Mouse (Mus musculus): ENCODE results near the gene Dck.

Gene Dck

GRCm38 (mm10) chr5:88790675-88791074, 25.9 kb downstream of the Dck start:
- in situ Hi-C loops (cut with MboI, MseI) = loop anchor here in 1 of 2 experiments (10.0 to 25.0 kb wide), 3 partner anchors 706 to 1722 kb away; partner anchors contain the start of genes Afm, Cox18 and Smr2

GRCm38 (mm10) chr5:88791256-88792245, 26.8 kb downstream of the Dck start:
- in situ Hi-C loops (cut with MboI, MseI) = loop anchor here in 1 of 2 experiments (10.0 to 25.0 kb wide), 3 partner anchors 707 to 1721 kb away; partner anchors contain the start of genes Afm, Cox18 and Smr2

DNA sequence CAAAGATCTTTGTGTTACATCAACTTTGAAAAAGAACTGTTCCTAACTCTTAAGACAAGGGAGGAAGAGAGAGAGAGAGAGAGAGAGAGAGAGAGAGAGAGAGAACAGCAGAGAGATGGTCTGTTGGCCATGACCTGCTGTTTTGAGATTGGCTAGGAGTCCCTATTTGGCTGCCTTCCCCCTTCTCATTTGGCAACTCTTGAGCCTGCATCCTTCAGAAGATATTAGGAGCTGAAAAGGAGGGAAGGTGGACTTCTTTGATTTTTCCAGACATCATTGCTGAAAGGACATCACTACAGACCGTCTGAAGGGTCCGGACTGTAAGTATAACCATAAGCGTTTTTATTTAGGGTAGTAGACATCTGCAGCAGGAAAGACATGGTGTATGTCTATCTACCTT, 28.9 kb downstream of the Dck start:
- in situ Hi-C loops (cut with MboI, MseI) = loop anchor here in 1 of 2 experiments (10.0 to 25.0 kb wide), 3 partner anchors 709 to 1719 kb away; partner anchors contain the start of genes Afm, Cox18 and Smr2

DNA sequence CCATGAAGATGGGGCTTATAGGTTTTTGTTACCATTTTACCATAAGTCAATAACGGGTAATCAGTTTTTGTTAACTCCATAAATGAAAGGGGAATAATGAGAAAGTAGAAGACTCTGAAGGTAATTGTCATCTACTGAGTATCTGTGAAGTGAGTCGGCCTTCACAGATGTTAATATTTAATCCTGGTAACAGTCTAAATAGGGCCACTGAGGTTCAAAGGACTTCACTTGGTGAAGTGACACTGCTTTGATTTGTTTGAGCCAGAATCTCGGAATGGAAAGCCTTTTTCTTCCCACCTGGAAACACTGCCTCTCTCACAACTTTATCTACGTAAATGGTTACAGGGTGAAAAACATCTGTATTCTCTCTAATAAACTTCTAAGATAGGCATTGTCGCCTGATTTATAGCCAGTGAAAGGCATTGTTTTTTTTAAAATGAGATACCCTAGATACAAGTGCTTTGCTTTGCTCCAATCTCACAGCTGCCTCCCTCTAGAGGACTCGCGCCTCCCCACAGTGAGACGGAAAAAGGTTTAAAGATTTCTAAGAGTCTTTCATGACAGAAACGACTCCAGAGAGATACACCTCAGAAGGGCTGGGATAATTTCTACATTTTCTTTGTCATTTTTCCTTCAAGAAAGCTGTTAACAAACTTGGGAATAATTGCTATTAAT, 31.3 kb downstream of the Dck start:
- in situ Hi-C loops (cut with MboI, MseI) = loop anchor here in 1 of 2 experiments (5.0 to 25.0 kb wide), 4 partner anchors 586 to 1716 kb away; partner anchors contain the start of genes Afm, Cox18 and Smr2

DNA sequence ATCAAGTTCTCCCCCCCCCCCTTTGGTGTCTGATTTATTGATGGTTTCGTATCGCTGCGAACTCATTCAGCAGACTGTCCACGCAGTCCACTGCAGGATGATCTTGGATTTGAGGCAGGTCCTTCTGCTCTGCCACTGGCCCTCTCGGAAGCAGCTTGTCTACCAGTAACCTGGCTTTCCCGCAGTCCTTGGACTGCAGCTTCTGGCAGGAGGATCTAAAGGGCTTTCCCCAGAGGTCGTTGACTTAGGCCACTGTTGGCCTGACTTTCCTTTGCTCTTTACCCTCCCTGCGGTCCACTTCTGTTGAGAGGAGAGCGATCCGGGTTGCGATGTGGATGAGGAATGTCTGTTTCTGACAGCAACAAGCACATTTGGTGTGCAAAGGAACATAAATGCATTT, 31.8 kb downstream of the Dck start:
- in situ Hi-C loops (cut with MboI, MseI) = loop anchor here in 1 of 2 experiments (5.0 to 25.0 kb wide), 4 partner anchors 586 to 1716 kb away; partner anchors contain the start of genes Afm, Cox18 and Smr2

GRCm38 (mm10) chr5:88797121-88797520, 32.3 kb downstream of the Dck start:
- in situ Hi-C loops (cut with MboI, MseI) = loop anchor here in 1 of 2 experiments (5.0 to 25.0 kb wide), 4 partner anchors 585 to 1715 kb away; partner anchors contain the start of genes Afm, Cox18 and Smr2

- in situ Hi-C loops (cut with MboI, MseI) = loop anchor here in 1 of 2 experiments (5.0 to 10.0 kb wide), 2 partner anchors 877 to 1641 kb away; no protein-coding TSS in a partner anchor
Observed at GRCm38 (mm10) chr5:88805616-88806015, 40.8 kb downstream of the Dck start.

GRCm38 (mm10) chr5:88806278-88806677, 41.5 kb downstream of the Dck start:
- in situ Hi-C loops (cut with MboI, MseI) = loop anchor here in 1 of 2 experiments (5.0 to 10.0 kb wide), 2 partner anchors 876 to 1641 kb away; no protein-coding TSS in a partner anchor

DNA sequence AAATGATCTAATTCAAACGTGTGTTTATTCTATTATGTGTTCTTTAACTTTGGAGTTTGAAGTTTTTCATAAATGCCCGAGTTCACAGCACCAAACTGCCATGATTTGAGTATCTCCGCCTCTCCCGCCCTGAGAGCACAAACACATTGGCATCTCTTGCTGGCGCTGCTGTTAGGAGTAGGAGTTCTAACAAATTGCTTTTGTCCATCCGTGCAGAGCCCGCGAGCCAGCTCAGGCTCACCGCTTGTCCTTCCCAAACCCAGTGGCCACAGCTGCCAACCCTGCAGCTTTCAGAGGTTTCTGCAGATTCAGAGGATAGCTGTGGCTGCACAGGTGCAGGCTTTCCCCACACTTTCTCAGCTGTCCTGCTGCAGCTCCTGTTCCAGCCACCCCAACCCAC, 42.5 kb downstream of the Dck start:
- in situ Hi-C loops (cut with MboI, MseI) = loop anchor here in 1 of 2 experiments (5.0 to 10.0 kb wide), 2 partner anchors 875 to 1643 kb away; no protein-coding TSS in a partner anchor

- in situ Hi-C loops (cut with MboI, MseI) = no loop called here
Observed at GRCm38 (mm10) chr5:88813188-88813587, 48.4 kb downstream of the Dck start.

DNA sequence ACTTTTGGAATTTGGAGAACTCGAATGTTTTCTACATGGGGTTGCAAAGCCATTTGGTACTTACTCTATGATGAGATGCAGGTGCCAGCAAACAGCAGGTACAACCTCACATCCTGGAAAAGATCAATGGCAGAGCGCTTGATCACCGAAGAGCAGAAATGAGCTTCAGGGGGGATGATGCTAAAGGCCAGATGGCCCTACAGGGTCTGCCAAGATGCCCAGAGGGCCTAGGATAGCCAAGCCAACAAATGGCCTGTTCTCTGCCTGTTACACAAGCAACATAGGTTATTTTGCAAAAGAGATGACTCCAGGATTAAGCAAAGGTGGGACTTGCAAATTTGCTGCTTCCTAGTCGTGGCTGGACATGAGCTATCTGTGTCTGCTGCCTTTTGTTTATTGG, 49.8 kb downstream of the Dck start:
- in situ Hi-C loops (cut with MboI, MseI) = no loop called here

DNA sequence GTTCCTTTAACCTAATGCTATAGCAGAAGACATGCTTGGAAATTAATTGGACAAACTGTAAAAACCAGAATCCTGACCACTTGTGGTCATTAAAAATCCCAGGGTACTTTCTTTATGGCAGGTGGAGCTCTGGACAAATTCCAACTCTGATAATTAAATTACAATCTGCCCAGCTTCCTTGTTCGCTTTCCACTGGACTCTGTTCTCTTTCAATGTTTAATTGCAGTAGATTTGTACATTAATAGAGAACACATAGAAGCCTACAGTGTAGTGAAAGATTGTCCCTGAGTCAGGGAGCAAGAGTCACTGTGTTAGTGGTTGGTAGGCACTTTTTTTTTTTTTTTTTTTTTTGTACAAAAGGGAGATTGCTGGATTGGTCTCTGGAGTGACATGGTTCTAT, 56.7 kb downstream of the Dck start:
- in situ Hi-C loops (cut with MboI, MseI) = no loop called here

GRCm38 (mm10) chr5:88824838-88825237, 60.0 kb downstream of the Dck start:
- in situ Hi-C loops (cut with MboI, MseI) = loop anchor here in 1 of 2 experiments (25.0 kb wide), 1 partner anchor 862 kb away; no protein-coding TSS in a partner anchor

- in situ Hi-C loops (cut with MboI, MseI) = loop anchor here in 1 of 2 experiments (25.0 kb wide), 1 partner anchor 857 kb away; no protein-coding TSS in a partner anchor
Observed at GRCm38 (mm10) chr5:88829835-88830571, 65.2 kb downstream of the Dck start.

GRCm38 (mm10) chr5:88830880-88831279, 66.1 kb downstream of the Dck start:
- in situ Hi-C loops (cut with MboI, MseI) = loop anchor here in 1 of 2 experiments (25.0 kb wide), 1 partner anchor 856 kb away; no protein-coding TSS in a partner anchor

DNA sequence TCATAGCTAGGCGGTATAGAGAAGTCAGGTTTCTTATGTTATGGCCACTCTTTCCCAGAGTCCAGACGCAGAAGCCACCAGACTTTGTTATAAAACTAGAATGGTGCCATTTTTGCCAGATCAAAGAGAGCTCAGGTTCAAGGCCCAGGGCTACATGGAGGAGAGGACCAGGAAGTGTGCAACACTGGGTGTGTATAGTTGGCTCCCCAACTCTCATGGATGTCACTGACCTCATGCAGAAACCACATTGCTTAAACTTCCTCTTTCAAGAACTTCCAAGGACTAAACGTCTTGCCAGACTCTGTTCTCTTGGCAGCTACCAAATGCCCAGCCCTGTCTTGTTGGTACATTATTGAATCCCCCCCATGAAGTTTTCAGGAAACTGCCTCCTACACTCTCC, 67.1 kb downstream of the Dck start:
- in situ Hi-C loops (cut with MboI, MseI) = loop anchor here in 1 of 2 experiments (25.0 kb wide), 1 partner anchor 855 kb away; no protein-coding TSS in a partner anchor

Data from T-helper 17 cell (primary cell).